Mouse (Mus musculus): ENCODE measurements at regions not wholly inside any gene's neighbourhood (a gene's known extent, or its start where the extent isn't known, plus 50 kb on each side); places are given as distances from the start of the nearest gene placed in this dataset.

GRCm38 (mm10) chr12:25453356-25453755, 356.4 kb upstream of the Id2 start:
- 52% methylated on average over 3 of the region's 3 CpGs for WGBS
- no peak overlapping the region for H3K9ac ChIP-seq (ENCODE audit: low read length)
- no peak for DNase-seq (ENCODE audit: low spot score)
- H3K4me2 ChIP-seq (replicated peaks; ENCODE audit: low read depth): no peak overlapping the region
- no peaks in the 10 kb centered on the region for H3K27me3 ChIP-seq (ENCODE audit: control insufficient read depth, insufficient read depth, low read length)
- ATAC-seq (ENCODE audit: low FRiP score, low TSS enrichment): no peak
- no peaks in the 10 kb centered on the region for H3K9me3 ChIP-seq (ENCODE audit: control insufficient read depth, low read length)
- no peak overlapping the region for H3K4me3 ChIP-seq (ENCODE audit: low read depth, low read length)
- no peaks in the 10 kb centered on the region for H3K4me1 ChIP-seq (replicated peaks; ENCODE audit: control insufficient read depth, insufficient read depth)
- no peak overlapping the region for H3K27ac ChIP-seq (replicated peaks)
- H3K36me3 ChIP-seq (ENCODE audit: control insufficient read depth, insufficient read depth, low read length): no peaks in the 10 kb centered on the region
- TF ChIP-seq EP300 (optimal IDR thresholded peaks at IDR 0.05): no peak
- TF ChIP-seq CTCF (IDR thresholded peaks at IDR 0.05; ENCODE audit: low read depth): no peak

GRCm38 (mm10) chr12:25451156-25451555, 354.2 kb upstream of the Id2 start:
- DNase-seq (ENCODE audit: low spot score): no peak
- TF ChIP-seq CTCF (IDR thresholded peaks at IDR 0.05; ENCODE audit: low read depth): no peak
- TF ChIP-seq EP300 (optimal IDR thresholded peaks at IDR 0.05): no peak
- ATAC-seq (ENCODE audit: low FRiP score, low TSS enrichment): no peak
- no peaks in the 10 kb centered on the region for H3K4me1 ChIP-seq (replicated peaks; ENCODE audit: control insufficient read depth, insufficient read depth)
- H3K27ac ChIP-seq (replicated peaks): no peak overlapping the region
- no peak overlapping the region for H3K4me3 ChIP-seq (ENCODE audit: low read depth, low read length)
- H3K36me3 ChIP-seq (ENCODE audit: control insufficient read depth, insufficient read depth, low read length): no peaks in the 10 kb centered on the region
- no peak overlapping the region for H3K9ac ChIP-seq (ENCODE audit: low read length)
- H3K9me3 ChIP-seq (ENCODE audit: control insufficient read depth, low read length): no peaks in the 10 kb centered on the region
- H3K4me2 ChIP-seq (replicated peaks; ENCODE audit: low read depth): no peak overlapping the region
- H3K27me3 ChIP-seq (ENCODE audit: control insufficient read depth, insufficient read depth, low read length): no peaks in the 10 kb centered on the region
- WGBS: 79% methylated on average over 2 of the region's 2 CpGs

GRCm38 (mm10) chr12:25444355-25444754, 347.4 kb upstream of the Id2 start:
- Histone ChIP-seq H3K4me2 (replicated peaks; ENCODE audit: low read depth) (no peak overlapping the region), H3K4me3 (ENCODE audit: low read depth, low read length) (no peak overlapping the region), H3K9me3 (ENCODE audit: control insufficient read depth, low read length) (no peaks in the 10 kb centered on the region), H3K9ac (ENCODE audit: low read length) (no peak overlapping the region), H3K27ac (replicated peaks) (no peak overlapping the region), H3K4me1 (replicated peaks; ENCODE audit: control insufficient read depth, insufficient read depth) (no peaks in the 10 kb centered on the region), H3K27me3 (ENCODE audit: control insufficient read depth, insufficient read depth, low read length) (no peaks in the 10 kb centered on the region), H3K36me3 (ENCODE audit: control insufficient read depth, insufficient read depth, low read length) (no peaks in the 10 kb centered on the region)
- 63% methylated on average over 2 of the region's 2 CpGs for WGBS
- TF ChIP-seq EP300 (optimal IDR thresholded peaks at IDR 0.05) (no peak), CTCF (IDR thresholded peaks at IDR 0.05; ENCODE audit: low read depth) (no peak)
- no peak for DNase-seq (ENCODE audit: low spot score)
- ATAC-seq (ENCODE audit: low FRiP score, low TSS enrichment): no peak

GRCm38 (mm10) chr12:25439029-25439551, 342.1 kb upstream of the Id2 start:
- Histone ChIP-seq H3K36me3 (ENCODE audit: control insufficient read depth, insufficient read depth, low read length) (no peaks in the 10 kb centered on the region), H3K4me3 (ENCODE audit: low read depth, low read length) (no peak overlapping the region), H3K9me3 (ENCODE audit: control insufficient read depth, low read length) (no peaks in the 10 kb centered on the region), H3K9ac (ENCODE audit: low read length) (no peak overlapping the region), H3K4me1 (replicated peaks; ENCODE audit: control insufficient read depth, insufficient read depth) (no peaks in the 10 kb centered on the region), H3K4me2 (replicated peaks; ENCODE audit: low read depth) (no peak overlapping the region), H3K27ac (replicated peaks) (no peak overlapping the region), H3K27me3 (ENCODE audit: control insufficient read depth, insufficient read depth, low read length) (no peaks in the 10 kb centered on the region)
- no peak for TF ChIP-seq EP300 (optimal IDR thresholded peaks at IDR 0.05)
- no peak for TF ChIP-seq CTCF (IDR thresholded peaks at IDR 0.05; ENCODE audit: low read depth)
- ATAC-seq (ENCODE audit: low FRiP score, low TSS enrichment) (no peak), DNase-seq (ENCODE audit: low spot score) (no peak)
- WGBS: 85% methylated on average over 7 of the region's 7 CpGs

DNA sequence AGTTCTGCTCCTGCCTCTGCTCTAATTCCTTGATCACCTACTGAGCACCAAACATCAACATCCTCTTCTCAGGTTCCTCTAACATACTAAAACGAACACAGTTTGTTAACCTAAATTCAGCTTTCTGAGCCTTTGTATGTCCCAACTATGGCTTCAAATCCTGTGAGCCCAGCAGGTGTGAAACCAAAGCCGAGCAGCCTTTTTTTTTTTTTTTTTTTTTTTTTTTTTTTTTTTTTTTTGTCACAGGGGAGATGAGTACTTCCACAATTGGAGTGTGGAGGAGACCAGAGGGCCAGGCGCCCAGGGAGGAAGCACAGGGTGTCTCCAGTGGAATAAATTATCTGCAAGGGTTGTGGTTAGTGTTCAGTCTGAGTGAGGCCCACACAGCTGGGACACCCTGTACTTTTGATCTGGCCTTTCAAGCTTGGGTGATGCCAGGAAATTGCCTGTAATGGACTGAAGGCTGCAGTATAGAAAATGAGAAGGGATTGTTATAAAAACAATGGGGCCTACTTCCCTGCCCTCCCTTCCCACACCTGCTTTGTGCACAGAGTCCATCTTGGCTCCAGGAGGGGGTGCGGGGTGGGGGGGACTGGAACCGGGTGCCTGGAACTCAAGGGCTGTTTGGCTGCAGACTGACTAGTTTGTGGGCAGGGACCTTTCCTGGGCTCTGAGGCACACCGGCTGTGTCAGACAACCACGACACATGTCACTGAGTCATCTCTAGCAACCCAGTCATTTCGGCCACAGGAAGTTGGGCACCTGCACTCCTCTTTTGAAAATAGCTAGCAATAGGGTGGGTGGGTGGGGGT, 341.5 kb upstream of the Id2 start:
- no peak overlapping the region for H3K9ac ChIP-seq (ENCODE audit: low read length)
- H3K4me2 ChIP-seq (replicated peaks; ENCODE audit: low read depth): no peak overlapping the region
- no peak overlapping the region for H3K27ac ChIP-seq (replicated peaks)
- no peaks in the 10 kb centered on the region for H3K4me1 ChIP-seq (replicated peaks; ENCODE audit: control insufficient read depth, insufficient read depth)
- no peak for DNase-seq (ENCODE audit: low spot score)
- H3K27me3 ChIP-seq (ENCODE audit: control insufficient read depth, insufficient read depth, low read length): no peaks in the 10 kb centered on the region
- no peaks in the 10 kb centered on the region for H3K36me3 ChIP-seq (ENCODE audit: control insufficient read depth, insufficient read depth, low read length)
- 64% methylated on average over 8 of the region's 8 CpGs for WGBS
- ATAC-seq (ENCODE audit: low FRiP score, low TSS enrichment): 0 out of 2 replicates have a peak, but pooled peaks have one; percentile 56
- TF ChIP-seq EP300 (optimal IDR thresholded peaks at IDR 0.05) (no peak), CTCF (IDR thresholded peaks at IDR 0.05; ENCODE audit: low read depth) (no peak)
- H3K4me3 ChIP-seq (ENCODE audit: low read depth, low read length): no peak overlapping the region
- no peaks in the 10 kb centered on the region for H3K9me3 ChIP-seq (ENCODE audit: control insufficient read depth, low read length)

DNA sequence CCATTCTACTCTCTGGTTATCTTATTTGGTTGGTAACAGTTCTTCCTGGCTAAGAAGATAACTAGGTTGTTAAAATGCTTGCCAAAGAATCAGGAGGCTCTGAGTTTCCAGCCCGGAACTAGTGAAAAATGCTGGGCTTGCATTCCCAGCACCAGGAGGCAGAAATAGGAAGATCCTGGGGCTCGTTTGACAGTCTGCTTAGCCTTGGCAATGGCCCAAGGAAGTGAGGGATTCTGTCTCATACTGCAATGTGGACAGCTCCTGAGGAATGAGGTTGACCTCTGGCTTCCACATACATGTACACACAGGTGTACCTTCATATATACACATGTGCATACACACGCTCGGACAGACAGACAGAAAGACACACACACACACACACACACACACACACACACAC, 340.6 kb upstream of the Id2 start:
- TF ChIP-seq CTCF (IDR thresholded peaks at IDR 0.05; ENCODE audit: low read depth): no peak; the same call in 1 of the 2 replicates
- TF ChIP-seq EP300 (optimal IDR thresholded peaks at IDR 0.05): no peak
- ATAC-seq (ENCODE audit: low FRiP score, low TSS enrichment): no peak
- WGBS: 46% methylated on average over 4 of the region's 4 CpGs
- Histone ChIP-seq H3K36me3 (ENCODE audit: control insufficient read depth, insufficient read depth, low read length) (no peaks in the 10 kb centered on the region), H3K27me3 (ENCODE audit: control insufficient read depth, insufficient read depth, low read length) (no peaks in the 10 kb centered on the region), H3K9ac (ENCODE audit: low read length) (no peak overlapping the region), H3K9me3 (ENCODE audit: control insufficient read depth, low read length) (no peaks in the 10 kb centered on the region), H3K4me1 (replicated peaks; ENCODE audit: control insufficient read depth, insufficient read depth) (no peaks in the 10 kb centered on the region), H3K4me3 (ENCODE audit: low read depth, low read length) (no peak overlapping the region), H3K4me2 (replicated peaks; ENCODE audit: low read depth) (no peak overlapping the region), H3K27ac (replicated peaks) (no peak overlapping the region)
- DNase-seq (ENCODE audit: low spot score): no peak

All from stomach, postnatal 0 days (tissue).